Mouse (Mus musculus) layer of hippocampus, adult 9-11 months (tissue): Measurements from ENCODE around the gene Piwil1.
"Not testable (repeated sequence)": the region's sequence is repeated elsewhere in the genome, so short reads cannot be mapped to it uniquely, and the experiment has no call there.

Experiments used
- DNase-seq: peaks from one replicate; pipeline ENCODE4 v3.0.0; 2022

The Piwil1 gene

DNA sequence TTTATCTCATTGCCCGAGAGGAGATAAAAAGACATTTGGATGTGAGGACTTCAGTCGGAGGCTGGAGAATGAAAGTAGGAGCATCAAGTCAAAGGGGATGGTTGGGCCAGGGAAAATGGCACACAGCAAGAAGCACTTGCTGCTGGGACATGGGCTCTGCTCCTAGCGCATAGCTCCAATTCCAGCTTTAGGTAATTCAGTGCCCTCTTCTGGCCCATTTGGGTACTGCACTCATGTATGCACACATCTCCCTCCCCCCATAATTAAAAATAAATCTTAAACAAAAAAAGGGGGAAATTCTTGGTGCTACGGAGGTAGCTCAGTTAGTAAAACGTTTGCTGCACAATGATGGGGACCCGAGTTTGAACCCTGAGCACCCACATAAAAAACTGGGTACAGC, 9.5 kb downstream of the Piwil1 start:
- no peak for DNase-seq

DNA sequence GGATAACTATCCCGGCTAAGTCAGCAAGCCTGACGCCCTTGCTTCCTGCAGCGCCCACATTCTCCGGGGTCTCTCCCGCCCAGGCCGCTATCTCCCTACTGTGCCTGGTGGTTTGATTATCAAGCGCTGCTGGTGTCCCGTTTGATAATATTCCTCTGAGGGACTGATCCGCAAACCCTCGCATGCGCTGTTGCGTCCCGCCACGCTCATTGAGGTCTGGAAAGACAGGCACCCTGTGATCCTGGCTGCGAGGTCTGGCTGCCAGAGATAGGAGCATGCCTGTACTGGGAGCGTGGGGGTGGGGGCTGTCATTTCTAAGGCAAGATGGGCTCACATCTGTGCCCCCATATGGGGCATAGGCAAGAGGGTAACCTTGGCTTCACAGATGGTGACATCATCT, 12.8 kb downstream of the Piwil1 start:
- no peak for DNase-seq

DNA sequence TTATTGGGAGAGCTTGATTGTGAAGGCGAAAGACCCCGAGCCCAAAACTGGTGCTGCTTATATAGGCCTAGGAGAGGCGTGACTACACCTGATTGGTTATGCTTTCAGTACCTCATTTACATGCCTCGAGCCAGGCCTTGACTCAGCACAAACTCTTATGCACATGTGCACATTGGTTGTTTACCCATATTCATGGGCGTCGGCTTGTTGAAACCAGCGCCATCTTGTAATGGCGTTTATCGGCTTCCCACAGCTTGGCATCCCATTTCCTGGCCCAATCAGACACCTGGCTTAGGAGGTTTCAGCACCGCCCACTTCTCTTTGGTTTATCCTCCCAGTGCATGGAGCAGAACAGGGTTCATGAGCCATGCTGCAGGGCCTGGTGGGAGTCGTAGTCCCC, 18.1 kb downstream of the Piwil1 start:
- not testable (repeated sequence) for DNase-seq

DNA sequence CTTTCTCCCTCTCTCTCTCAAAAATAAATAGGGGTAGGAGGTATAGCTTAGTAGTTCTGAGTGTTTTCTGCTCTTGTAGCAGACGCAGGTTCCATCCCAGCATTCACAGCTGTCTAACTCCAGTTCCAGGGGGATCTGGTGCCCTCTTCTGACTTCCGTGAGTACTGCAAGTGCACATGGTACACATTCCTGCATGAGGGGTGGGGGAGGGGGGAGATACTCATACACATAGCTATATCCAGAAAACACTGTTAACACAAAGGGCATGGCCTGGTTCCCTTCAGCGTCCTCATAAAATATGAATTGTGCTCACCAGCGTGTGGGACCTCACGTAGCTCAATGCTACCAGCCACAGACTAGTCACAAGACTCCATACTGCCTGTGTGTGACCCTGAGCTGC, 27.0 kb downstream of the Piwil1 start:
- DNase-seq, result no peak

DNA sequence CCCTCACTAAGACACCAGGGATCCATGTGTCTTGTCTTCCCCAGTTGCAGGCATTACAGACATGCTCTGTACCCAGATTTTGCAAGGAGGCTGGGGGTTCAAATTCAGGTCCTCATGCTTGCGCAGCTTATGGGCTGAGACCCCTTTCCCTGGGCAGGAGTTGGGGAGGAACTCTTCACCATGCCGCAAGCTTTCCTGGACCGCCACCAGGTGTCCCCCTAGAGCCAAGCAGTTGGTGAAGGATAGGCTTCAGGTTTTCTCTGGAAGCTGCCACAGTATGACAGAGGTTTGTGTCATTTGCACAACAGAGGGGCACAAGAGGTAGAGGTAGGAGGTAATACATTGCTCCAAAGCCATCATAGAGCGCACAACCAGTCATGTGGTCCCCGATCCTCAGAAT, 28.3 kb downstream of the Piwil1 start:
- no peak for DNase-seq

DNA sequence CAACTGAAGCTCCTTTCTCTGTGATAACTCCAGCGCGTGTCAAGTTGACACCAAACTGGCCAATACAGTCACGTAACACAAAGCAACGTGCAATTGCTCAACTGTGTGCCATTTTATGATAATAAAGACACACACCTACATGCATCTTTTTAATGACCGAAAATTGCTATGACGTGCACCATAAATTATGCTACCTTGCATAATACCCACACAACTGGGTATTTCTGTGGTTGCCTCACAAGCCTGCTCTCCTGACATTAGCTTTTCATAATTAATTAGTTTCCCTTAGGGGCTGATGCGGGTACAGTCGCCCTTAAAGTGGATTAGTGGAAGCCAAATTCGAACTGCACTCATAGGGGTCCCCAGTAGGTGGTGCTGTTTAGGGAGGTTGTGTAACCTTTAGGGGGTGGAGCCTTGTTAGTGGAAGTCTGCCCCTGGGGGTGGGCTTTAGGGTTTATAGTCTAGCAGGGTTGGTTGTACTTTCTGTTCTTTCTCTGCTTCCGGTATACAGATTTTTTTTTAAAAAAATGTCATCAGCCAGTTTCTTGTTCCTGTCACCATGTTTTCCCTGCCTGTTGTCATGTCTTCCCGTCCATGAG, 30.2 kb downstream of the Piwil1 start:
- no peak for DNase-seq

DNA sequence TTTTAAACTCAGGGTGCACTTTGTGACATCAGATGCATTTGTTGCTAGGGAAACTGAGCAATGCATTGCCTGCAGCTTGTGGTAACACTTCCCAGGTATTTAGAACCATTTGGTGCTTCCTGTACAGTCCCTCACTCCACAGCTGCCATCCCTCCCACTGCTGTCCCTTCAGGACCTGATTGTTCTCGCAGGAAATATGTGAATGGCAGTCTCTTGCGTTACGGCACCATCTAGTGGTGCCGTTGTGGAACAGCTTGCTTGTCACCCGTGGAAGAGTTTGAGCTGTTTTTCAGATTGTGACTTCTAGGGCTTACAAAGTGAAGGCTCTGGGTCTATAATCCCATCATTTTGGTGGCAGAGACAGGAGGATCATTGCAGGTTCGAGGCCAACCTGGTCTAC, 31.6 kb downstream of the Piwil1 start:
- DNase-seq, result peak; percentile 74

DNA sequence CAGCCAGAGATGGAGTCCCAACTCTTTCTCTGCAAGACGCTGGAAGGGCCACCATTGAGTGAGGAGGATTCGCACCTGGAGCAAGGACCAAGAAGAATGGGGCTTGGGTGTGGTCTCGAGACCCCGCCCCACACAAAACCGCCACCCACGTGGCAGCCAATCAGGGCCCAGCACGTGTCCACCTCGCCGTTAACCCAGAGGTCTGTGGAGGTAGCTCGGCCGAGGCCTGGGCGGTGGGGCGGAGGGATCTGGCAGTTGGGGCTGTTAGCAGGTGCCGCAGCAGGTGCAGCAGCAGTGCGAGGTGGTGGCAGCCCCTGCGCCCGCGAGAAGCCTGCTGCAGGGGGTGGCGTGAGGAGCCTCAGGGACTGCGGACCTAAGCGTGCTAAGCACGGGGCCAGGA, 33.6 kb downstream of the Piwil1 start:
- no peak for DNase-seq

DNA sequence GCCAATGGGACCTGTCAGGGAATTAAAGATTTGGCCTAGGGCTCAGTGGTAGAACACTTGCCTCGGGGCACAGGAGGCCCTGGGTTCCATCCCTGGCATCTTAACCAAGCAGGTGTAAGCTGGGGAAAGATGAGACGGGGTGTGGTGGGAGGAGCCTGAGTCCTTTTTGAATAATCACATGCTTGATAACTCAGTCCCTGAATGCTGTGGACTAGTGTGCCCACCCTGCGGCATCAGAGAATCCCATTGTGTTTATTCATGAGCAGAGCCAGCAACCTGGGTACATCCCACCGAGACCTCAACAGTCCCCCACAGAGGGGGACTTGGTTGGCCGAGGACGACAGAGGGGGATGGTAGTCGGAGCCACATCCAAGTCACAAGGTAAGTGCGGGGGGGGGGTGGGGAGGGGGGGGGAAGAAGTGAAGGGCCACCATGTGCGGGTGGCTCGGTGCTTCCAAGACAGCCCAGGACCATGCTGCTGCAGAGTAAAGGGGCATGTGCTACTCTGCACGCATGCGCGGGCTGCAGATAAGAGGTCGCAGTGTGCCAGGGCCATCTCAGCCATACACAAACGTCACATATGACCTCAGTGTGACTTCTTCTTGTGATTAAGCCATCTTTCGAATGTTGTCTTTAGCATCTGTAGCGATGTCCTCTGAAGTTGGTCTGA, 37.0 kb downstream of the Piwil1 start:
- DNase-seq, result no peak

DNA sequence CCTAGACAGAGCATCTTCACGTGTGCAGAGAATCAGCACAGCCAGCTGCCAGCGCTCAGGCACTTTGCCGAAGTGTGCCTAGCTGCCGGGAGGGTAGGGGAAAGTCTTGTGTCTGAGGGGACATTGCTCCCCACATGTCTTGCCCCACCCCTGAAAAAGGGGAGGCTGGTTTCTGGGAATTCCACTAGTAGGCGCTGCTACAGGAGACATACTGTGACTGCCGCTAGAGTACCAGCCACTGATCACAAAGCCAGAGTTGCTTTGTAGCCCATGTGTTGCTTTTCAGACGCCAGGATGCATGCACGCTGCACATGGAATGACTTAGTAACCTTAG, 37.5 kb downstream of the Piwil1 start:
- no peak for DNase-seq

DNA sequence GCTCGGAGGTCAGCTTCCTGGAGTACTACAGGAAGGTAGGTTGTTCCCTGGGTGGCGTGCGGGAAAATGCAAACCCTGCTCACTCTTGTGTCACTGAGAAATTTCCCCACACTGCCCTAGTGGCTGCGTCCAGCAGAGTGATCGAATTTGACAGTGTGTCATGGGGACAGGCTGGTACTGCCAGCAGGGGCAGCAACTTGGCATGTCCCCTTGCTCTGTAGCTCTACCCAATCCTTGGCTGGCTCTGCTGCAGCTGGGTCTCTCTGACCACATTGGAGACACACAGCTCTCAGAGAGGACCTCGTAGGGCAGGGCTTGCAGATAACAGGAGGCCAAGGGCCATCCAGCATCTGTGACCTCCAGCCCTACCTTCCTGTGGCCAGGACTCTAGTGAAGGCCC, 42.0 kb downstream of the Piwil1 start:
- DNase-seq, result no peak

DNA sequence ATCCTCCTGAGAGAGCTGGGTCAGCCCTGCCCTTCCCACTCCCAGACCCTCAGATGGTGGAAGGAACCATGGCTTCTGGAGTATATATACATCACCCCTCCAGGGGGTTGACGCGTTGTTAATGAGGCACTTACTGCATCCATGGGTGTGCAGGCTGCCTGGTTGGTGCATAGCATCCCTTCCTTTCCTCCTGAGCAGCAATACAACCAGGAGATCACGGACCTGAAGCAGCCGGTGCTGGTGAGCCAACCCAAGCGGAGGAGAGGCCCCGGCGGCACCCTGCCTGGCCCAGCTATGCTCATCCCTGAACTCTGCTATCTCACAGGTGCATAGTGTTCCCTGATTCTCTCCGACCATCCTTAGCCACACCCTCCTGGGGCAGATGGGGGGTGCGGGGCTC, 42.9 kb downstream of the Piwil1 start:
- no peak for DNase-seq

DNA sequence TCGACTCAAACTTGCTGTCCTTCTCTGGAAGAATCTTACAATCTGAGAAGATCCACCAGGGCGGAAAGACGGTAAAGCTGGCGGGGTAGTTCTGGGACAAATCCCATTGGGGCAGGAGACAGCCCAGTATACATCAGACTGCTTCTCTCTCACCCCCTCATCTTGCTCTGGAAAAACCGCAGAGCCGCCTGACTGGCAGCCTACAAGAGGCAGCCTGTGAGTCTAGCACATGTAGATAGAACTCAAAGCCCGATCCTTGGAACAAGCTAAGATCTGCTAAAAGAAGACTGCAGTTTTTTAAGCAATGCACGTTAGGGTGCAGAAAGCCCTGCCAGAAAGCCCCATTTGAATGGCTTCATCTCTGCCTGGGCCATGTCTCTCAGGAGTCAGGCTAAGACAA, 43.9 kb downstream of the Piwil1 start:
- DNase-seq, result no peak

DNA sequence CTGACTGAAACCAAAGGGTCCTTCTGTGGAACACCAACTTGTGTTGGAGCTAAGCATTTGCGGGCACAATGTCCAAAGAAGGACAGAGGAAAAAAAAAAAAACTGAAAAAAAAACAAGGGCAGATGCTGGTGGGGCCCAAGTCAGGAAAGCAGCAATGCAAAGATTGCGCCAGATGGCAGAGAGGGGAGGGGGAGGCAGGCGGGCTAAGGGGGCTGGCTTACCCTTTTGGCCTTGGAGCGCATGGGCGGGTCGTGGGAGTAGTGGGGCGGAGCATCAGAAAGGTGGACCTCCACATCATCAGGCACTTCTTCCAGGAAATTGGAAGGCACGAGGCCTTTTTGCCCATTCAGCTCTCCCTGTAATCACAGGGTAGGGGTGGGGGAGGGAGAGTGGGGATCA, 58.8 kb downstream of the Piwil1 start:
- no peak for DNase-seq

DNA sequence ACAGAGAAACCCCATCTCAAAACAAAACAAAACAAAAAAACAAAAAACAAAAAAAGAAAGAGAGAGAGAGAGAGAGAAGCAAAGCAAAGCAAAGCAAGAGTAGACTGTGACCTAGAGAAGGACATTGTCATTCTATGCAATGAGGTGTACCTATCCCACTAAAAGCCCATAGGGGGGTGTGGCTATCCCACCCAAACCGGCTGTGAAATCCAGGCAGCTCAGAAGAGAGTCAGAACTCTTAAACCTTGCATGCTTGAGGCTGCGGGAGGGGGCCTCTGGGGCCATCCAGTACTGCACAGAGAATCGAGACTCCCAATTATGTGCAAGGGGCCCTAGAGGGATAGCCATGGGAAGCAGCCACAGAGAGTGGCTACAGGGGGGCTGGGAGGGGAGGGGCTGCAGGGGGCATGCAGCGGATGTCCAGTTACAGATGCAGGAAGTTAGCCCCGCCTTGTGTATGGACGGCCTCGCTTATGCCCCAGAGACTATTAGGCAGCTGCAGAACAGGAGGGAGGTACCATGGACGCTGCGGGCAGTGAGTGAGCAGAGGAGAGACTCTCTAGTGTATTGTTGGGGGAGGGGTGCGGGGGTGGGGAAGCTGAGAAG, 66.8 kb downstream of the Piwil1 start:
- DNase-seq, result no peak

DNA sequence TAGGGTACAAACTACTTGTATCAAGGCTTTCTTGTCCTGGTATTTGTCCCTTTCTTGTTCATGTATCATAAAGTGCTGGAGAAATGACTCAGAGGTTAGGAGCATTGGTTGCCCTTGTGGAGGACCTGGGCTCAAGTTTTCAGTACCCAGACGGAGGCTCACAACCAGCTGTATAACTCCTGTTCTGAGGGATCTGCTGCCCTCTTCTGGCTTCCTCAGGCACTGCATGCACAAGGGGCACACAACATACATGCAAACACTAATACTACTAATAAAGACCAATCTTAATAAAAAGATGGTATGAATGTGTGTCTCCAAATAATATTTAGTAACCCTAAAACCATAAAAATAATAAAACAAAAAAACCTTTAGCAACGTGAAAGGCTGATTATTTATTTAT, 74.1 kb downstream of the Piwil1 start:
- no peak for DNase-seq

DNA sequence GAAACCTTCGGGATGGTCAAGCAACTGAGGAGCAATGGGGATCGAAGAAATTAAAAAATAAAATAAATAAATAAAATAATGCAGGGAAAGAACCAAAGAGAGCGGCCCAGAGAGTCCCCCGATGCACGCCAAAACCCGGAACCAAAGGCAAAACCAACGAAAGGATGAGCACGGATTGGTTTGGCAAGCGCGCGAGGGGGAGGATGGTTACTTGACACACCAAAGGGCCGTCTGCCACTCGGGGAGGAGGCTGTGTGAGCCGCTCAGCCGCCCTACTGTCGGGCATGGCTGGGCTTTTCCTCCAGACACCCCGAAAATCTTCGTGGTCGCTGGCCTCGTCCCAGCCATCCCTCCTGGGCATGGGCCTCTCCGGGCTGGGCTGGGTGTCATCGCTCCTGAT, 79.3 kb downstream of the Piwil1 start:
- no peak for DNase-seq

DNA sequence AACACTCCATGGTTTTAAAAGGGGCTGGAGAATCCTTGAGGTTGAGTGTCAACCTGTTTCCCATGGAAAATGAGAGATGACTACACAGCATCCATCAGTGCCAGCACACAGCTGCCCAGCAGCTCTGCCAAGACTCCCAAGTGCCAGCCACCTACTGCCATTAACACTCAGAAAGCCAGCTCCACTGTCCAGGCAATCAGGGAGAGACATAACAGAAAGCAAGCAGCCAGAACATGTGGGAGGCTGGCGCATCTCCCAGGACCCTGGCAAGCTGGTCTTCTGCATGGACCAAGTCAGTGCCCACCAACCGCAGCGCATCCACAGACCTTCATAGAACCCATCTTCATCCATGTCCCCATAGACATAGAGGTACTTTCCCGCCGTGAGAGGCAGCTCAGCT, 98.3 kb downstream of the Piwil1 start:
- peak; percentile 60 for DNase-seq
